Mouse (Mus musculus): ENCODE data around the gene Timp2.

Timp2 gene

GRCm38 (mm10) chr11:118369657-118370056 lies 14.1 kb upstream of the Timp2 start:
- no peak for DNase-seq (ENCODE audit: low spot score in 2 of 2)

DNA sequence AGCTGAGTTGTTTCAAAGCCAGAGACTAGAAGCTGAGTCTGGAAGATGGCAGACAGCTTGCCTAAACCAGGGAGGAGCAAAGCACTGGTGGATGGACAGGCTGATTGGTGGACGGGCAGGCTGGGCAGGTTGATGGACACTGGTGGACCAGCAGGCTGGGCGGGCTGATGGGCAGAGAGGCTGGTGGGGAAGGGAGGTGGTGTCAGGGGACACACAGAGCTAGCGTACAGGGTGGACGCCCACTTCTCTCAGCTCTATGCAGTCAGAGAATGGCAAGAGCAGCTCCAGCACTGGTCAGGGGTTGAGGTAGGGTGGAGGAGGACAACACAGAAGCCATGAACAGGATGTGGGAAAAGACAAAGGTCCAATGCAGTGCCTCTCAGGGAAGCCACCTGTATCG lies 13.7 kb upstream of the Timp2 start:
- DNase-seq (ENCODE audit: low spot score in 2 of 2), result no peak

- no peak for DNase-seq (ENCODE audit: low spot score in 2 of 2)
Measured at GRCm38 (mm10) chr11:118368330-118368729, 12.8 kb upstream of the Timp2 start.

DNA sequence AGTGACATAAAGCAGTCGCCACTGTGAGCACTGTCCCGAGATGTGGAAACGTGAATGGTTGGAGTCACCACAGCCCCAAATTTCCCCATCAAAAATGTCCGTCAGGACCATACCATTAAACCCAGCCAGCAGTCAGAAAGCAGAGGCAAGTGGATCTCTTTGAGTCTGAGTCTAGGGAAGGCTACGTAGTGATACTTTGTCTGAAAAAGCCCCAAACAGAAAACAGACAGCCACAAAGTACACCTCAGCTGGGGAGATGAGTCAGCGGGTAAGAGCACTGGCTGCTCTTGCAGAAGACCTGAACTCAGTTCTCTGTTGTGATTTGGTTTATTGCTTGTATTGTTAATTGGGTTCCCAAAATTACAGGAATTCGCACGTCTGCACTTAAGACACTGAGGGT lies 11.0 kb upstream of the Timp2 start:
- DNase-seq (ENCODE audit: low spot score in 2 of 2), result no peak

GRCm38 (mm10) chr11:118366108-118366507 lies 10.6 kb upstream of the Timp2 start:
- no peak for DNase-seq (ENCODE audit: low spot score in 2 of 2)

DNA sequence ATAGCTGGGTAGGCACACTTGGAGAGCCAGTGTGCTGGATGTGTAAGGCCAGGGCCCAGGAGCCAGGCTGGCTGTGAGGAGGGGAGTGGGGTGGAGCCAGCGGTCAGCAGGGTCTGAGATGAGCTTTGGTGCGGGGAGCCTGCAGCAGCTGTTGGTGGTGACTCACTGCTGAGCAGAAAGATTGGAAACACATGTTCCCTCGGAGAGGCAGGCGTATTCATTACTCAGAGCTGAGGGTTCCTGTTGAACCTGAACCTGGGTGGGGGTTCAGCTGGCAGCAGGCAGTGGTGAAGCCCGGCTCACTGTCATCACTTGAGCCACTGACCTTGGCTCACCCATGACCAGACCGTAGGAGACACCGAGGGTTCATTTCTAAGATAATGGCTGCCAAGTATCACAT lies 9.6 kb upstream of the Timp2 start:
- DNase-seq (ENCODE audit: low spot score in 2 of 2), result no peak

- no peak for DNase-seq (ENCODE audit: low spot score in 2 of 2)
Measured at GRCm38 (mm10) chr11:118364021-118364420, 8.5 kb upstream of the Timp2 start.

- DNase-seq (ENCODE audit: low spot score in 2 of 2), result no peak
Measured at GRCm38 (mm10) chr11:118362971-118363518, 7.5 kb upstream of the Timp2 start.

DNA sequence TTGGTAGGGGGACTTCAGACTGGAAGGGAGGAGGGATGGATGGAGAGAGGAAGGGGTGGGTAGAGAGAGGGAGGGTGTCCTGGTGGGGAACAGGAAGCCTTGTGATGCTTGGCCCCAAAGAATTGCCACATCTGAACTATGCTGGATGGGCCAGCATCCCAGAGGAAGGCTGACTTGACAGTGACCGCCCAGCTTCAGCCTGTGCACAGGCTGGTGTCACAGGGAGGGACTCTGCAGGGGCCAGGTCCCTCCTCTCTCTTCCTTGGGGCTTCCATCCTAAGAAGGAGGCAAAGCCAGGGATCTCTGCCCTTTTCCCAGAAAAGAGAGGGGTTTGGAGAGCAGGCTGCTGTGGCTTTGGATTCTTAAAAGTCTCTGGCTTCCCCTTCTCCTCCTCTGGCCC lies 7.0 kb upstream of the Timp2 start:
- no peak for DNase-seq (ENCODE audit: low spot score in 2 of 2)

- no peak for DNase-seq (ENCODE audit: low spot score in 2 of 2)
Measured at GRCm38 (mm10) chr11:118360907-118361341, 5.4 kb upstream of the Timp2 start.

- no peak for DNase-seq (ENCODE audit: low spot score in 2 of 2)
Measured at GRCm38 (mm10) chr11:118360491-118360890, 5.0 kb upstream of the Timp2 start.

GRCm38 (mm10) chr11:118355205-118355604 lies 335 bp downstream of the Timp2 start:
- peak; percentile 61 to 69 for DNase-seq (ENCODE audit: low spot score in 2 of 2)

DNA sequence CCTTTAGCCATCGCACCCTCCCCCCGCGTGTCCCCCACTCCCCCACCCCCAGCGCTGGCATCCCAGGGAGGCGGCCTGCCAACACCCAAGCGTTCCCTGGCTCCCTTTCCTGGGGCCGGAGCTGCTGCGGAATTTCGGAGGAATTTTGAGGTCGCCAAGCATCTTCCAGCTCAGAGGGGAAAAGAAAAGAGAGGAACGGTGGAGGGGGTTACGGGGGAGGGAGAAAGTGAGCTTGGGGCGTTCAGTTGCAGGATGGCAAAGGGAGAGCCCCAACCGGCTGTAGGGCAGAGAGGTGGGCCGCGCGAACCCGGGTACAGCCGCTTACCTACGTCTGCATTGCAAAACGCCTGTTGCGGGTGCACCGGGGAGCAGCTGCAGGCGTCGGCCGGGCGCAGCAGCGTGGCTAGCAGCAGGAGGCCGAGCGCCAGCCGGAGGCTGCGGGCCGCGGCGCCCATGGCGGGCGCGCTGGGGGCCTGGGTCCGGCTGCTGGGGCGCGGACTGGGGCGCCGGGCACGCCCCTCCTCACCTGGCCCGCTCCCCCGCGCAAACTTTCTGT lies 826 bp downstream of the Timp2 start:
- peak in 1 of 2 experiments; percentile 15 for DNase-seq (ENCODE audit: low spot score in 2 of 2)

DNA sequence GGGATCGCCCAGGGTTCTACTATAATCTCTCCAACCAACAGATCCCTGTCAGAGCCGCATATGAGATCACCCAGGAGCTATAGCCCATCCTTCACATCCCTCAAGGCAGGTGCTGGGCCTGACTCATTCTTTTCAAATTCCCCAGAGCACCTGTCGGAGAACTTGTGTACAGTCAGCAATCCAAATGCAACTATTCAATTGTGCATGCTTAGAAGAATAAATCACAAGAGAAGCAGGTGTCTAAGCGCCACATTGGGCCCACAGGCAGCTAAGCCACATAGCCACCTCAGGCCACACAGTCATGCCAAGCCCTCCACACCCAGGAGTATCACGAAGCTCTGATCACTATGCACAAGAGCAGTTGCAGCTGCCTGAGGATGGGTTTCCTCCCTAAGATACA lies 6.0 kb downstream of the Timp2 start:
- DNase-seq (ENCODE audit: low spot score in 2 of 2), result no peak

GRCm38 (mm10) chr11:118348877-118349276 lies 6.7 kb downstream of the Timp2 start:
- peak; percentile 49 to 60 for DNase-seq (ENCODE audit: low spot score in 2 of 2)

- no peak for DNase-seq (ENCODE audit: low spot score in 2 of 2)
Measured at GRCm38 (mm10) chr11:118348419-118348818, 7.1 kb downstream of the Timp2 start.

GRCm38 (mm10) chr11:118347911-118348310 lies 7.6 kb downstream of the Timp2 start:
- DNase-seq (ENCODE audit: low spot score in 2 of 2), result no peak

DNA sequence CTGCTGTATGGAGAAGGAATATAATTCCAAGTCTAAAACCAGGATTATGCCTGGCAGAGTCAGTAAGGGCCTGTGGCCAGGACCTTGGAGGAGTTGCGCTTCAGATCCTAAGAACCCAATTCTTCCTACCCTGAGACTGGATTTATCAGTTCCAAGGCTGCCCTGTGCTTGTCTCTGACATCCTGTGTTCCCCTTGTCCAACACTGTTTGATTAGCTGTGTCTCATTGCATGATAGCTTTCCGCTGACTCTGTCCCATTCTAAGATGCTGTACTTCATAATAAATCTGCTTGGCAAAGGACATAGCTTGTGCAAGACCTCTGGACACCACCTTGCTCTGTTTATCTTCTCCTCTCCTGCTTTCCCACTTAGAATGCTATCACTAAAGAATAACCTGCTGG lies 8.1 kb downstream of the Timp2 start:
- DNase-seq (ENCODE audit: low spot score in 2 of 2), result no peak

DNA sequence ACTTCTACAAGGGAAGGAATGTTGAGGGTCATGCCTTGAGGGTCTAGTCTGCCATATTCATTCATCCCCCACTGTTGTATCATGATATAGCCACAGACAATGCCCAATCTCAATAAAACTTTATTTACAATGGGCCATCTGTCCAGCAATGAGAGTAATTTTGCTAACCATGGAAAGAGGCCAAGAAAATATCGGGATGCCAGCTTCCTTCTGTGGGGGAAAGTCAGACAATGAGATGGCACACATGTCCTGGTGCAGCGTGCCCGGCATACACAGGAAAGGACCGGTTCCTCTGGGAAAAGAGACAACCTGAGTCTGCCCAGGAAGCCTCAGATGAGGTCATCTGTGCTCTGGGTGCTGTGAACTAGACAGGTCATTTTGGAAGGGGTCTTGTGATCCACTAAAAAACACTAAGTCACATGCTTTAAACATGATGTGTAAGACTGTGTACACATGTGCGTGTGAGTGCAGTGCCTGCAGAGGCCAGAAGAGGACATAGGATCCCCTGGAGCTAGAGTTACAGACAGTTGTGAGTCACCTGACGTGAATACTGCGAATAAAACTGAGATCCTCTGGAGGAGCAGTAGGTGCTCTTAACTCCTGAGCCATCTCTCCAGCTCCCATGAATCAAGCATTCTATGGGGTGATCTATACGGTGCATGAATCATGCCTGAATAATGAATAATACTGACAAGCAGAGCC lies 9.0 kb downstream of the Timp2 start:
- DNase-seq (ENCODE audit: low spot score in 2 of 2), result no peak

DNA sequence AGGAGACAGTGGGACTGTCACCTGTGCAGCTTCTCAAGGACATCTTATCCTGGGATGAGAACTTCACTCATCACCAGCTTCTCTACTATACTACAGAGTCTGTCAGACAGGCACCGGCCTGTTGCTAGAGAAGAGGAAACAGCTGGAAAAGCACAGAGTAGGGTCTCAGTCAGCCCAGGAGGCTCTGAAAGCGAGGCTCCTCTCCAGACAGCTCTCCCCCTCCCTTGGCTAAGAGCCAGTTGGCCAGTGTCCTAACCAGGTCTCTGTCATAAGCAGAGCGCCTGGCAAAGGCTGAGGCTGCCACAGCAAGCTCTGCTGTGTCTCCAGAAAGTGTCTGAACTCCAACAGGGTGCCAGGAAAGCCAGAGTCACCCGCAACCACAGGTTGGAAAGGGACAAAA lies 9.8 kb downstream of the Timp2 start:
- DNase-seq (ENCODE audit: low spot score in 2 of 2), result no peak

- DNase-seq (ENCODE audit: low spot score in 2 of 2), result no peak
Measured at GRCm38 (mm10) chr11:118343629-118344028, 11.9 kb downstream of the Timp2 start.

DNA sequence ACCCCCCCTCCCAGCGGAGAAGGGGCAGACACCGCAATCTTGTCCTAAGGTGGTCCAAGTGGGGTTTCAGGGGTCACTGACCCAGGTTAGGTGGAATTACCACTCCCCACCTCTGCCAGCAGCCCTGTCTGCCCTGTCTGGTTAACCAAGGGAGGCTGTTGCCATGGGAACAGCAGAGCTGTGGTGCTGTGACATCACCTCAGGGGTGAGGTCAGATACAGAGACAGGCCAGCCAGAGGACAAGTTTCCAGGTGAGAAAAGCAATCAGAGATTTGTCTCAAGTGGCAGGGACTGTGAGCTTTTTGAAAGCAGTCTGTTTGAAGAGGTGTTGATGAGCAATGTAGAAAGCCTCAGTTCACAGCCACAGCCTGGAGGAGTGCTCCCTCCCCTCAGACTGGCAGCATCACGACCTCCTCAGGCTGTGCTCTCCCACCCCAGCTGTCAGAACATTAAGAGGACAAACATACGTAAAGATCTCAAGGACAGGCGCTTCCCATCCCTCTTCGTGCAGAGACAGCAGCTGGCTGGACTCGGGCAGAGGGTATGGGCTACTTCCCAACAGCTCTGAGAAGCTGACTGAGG lies 13.0 kb downstream of the Timp2 start, which contains the start of gene Cep295nl:
Cep295nl (minus strand) TSS at position 101 of the 582 bp plus-strand sequence.
- no peak for DNase-seq (ENCODE audit: low spot score in 2 of 2)

Data from spleen, postnatal 14 days (tissue).